Mouse (Mus musculus) heart, adult 2 months (tissue): Measurements from ENCODE around the gene Col9a1.

Experiments
- EP300 ChIP-seq: fragments of 200-500 bp; IDR thresholded peaks from 2 replicates; pipeline ENCODE4 v1.6.1; 2011; ENCODE audit warnings: low read depth, low read length, control low read depth; ENCODE audit not compliant: insufficient read depth
- POLR2A ChIP-seq: fragments of 200-500 bp; IDR thresholded peaks from 2 replicates; pipeline ENCODE4 v1.6.1; 2011; ENCODE audit warnings: mild to moderate bottlenecking, low read depth, low read length, control low read depth; ENCODE audit not compliant: insufficient read depth

GRCm38 (mm10) chr1:24245700-24246375 lies 68.4 kb downstream of the Col9a1 start:
- TF ChIP-seq EP300: no peak
- TF ChIP-seq POLR2A: no peak
